Mouse (Mus musculus) right cerebral cortex, postnatal 10 days (tissue): ENCODE data around the gene Ube2g1.
A peak's percentile ranks its signal among the peaks of the same experiment; 100 is the strongest.

Experiments used
- DNase-seq, 2 experiments: peaks; one replicate each; pipeline ENCODE4 v3.0.0; 2021; ENCODE audit warnings: low spot score in 2 of 2

The Ube2g1 gene

DNA sequence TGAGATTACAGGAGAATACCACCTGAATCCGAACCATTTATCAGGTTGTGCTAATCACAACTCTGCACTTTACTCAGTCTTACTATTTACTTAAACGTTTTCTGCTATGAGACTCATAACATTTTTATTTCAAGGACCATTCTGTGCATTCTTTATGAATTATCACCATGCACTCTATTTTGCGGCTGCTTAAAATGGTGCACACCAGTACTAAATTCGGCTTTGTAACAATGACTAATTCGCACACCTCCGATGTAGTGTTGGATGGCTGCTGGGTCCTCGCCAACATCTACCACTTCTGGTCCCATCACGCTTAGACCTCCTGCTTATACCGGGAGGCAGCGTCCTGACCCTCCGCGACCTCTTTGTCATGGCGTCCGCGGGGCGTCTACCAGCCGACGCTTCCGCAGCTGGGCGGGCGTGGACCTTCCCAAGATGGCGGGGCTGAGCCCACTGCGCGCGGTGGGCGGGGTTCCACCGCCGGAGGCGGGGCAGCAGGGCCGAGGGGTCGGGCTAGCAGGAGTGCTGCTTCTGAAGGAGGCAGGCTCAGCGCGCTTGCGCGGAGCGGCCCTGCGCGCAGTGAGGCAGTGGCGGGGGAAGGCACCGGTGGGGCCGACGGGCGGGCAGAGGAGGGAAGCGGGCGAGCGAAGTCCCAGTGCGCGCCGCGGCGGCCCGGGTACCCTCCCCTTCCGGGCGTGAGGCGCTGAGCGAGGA lies at the start of gene Ube2g1:
Ube2g1 (plus strand) TSS at position 590 of the 714 bp plus-strand sequence.
- peak; percentile 98 to 99 for DNase-seq

DNA sequence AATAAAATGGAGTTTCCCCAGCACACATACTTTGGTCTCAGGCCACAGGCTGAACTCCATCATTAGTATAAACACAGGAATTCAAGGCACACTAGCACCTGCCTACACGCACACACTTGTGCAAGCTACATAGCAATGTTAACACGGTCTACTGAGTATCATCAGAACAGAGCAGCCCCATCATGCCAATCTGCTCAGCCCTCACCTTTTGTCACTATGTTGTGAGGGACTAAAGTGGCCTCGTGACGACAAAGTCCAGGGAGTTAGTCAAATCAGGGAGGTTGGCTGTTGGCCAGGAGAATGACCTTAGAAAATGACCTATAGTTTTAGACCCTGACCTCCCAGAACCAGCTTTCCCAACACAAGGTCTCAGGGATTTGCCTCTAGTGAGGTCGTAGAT lies 48.9 kb upstream of the Ube2g1 start:
- DNase-seq, result no peak

GRCm38 (mm10) chr11:72560661-72561060 lies 46.4 kb upstream of the Ube2g1 start:
- no peak for DNase-seq

DNA sequence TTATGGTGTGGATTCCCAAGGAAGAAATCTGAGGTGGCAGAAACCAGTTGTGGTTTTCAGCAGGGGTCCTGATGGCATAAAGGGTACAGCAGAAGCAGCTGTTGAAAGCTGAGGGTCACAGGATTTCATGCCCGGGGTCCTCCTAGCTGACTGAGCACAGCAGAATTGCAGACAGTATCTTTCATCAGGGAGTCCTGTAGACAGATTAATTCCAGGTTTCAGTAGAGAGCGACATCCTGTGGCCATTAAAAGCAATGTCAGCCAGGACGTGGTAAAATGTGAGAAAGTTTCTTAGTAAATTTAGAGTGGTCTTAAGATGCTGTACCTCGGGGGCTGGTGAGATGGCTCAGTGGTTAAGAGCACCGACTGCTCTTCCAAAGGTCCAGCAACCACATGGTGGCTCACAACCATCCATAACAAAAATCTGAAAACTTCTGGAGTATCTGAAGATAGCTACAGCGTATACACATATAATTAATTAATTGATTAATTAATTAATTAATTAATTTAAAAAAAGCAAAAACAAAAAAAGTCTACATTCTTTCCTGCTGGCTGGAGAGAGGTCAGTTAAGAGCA lies 42.8 kb upstream of the Ube2g1 start:
- DNase-seq, result peak; percentile 50 to 66

- DNase-seq, result no peak
These were observed 40.8 kb upstream of the Ube2g1 start for GRCm38 (mm10) chr11:72566304-72566703.

DNA sequence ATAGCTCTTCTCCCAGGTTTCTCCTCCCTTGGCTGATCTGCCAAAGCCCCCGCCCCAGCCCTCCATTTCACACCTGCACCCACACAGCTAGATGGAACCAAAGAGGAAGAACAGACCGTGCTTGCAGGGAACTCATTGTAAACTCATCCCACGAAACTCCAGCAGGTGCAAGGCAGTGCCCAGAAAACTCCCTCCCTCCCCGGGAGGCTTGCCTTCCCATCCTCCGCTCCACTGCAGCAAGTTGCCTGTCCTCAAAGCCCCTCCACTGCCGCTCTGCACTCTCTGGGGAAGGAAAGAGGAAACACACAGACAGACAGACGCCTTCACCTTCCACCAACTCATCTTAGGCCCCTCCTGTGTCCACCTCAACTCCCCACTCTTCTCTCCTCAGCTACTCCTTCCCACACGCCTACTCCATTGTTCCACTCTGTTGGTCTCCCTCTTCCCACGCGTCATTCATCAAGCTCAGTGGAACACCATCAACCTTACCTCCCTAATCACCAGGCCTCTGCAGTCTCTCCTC lies 40.2 kb upstream of the Ube2g1 start:
- peak; percentile 55 to 60 for DNase-seq

- no peak for DNase-seq
These were observed 38.0 kb upstream of the Ube2g1 start for GRCm38 (mm10) chr11:72569051-72569450.

DNA sequence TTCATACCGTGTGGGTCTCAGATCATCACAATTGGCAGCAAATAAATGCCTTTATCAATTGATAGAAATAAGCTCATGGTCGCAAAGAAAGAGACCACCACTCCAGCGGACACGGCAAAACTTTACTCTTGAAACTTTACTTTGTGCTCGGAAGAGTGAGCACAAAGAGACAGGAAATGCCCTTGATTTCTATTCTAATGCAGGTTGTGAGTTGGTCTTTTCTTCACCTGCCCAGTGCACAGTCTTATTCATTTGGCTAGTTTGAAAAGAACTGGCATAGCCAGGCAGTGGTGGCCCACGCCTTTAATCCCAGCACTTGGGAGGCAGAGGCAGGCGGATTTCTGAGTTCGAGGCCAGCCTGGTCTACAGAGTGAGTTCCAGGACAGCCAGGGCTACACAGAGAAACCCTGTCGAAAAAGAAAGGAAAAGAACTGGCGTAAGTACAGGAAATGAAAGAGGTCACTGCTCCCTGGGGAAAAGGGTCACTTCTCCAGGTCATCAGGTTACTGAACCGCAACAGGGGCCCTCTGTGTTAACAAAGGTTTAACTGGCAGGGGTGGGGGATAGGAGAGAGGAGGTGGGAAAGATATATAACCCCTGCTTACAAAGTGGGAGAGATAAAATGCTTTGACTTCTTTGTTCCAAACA lies 37.3 kb upstream of the Ube2g1 start:
- DNase-seq, result no peak

GRCm38 (mm10) chr11:72570319-72570979 lies 36.6 kb upstream of the Ube2g1 start:
- DNase-seq, result peak; percentile 78 to 87

DNA sequence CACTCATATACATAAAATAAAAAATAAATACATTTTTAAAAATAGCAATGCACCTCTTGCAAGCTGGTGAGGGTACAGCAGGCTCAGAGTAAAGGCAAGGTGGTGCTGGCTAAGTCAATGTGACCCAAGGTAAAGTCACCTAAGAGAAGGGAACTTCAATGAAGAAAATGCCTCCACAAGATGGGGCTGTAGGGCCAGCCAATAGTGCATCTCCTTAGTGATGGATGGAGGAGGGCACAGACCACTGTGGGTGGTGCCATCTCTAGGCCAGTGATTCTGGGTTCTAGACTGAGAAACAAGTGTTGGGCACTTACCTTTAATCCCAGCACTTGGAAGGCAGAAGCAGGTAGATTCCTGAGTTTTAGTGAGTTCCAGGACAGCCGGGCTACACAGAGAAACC lies 33.3 kb upstream of the Ube2g1 start:
- DNase-seq, result no peak

- DNase-seq, result no peak
These were observed 31.0 kb upstream of the Ube2g1 start for GRCm38 (mm10) chr11:72576111-72576465.

DNA sequence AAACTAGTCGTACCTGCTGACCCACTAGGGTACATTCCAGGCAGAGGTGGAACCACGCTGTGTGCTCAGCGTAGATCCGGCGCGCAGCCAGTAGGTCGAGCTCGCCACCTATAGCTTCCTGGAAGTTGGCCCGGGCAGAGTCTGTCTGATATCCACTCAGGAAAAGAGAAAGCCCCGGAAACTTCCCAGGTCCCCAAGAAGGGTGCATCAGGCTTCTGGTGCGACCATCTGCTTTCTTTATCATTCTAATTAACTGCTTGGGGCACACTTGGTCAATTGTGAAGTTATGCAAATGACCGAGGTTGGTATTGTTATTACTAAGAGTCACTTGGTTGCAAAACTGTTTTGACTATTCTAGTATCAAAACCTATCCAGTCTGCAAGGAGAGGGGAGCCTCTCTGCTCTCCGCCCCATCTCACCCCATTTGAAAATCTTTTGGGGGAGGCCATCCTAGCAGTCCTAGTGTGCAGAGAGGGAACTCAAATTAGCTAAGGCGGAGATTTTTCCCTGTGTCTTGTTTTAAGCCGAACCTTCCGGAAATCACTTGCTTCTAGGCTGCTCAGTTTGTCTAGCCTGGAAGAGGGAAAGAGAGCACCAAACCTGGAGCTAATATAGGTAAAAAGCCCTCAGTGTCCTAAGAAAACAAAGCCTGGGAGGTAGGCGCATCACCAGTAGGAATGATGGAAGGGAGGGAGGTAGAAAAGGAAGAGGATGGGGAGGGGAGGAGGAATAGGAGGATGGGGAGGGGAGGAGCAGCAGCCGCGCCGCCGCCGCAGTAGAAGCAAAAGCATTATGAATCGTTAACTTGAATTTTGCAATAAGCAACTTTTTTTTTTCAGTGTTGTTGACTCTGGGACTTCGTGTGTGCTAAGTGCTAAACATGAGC lies 30.4 kb upstream of the Ube2g1 start:
- peak in 1 of 2 experiments; percentile 36 for DNase-seq

GRCm38 (mm10) chr11:72578471-72578870 lies 28.6 kb upstream of the Ube2g1 start:
- DNase-seq, result no peak

- no peak for DNase-seq
These were observed 25.3 kb upstream of the Ube2g1 start for GRCm38 (mm10) chr11:72581609-72582447.

GRCm38 (mm10) chr11:72582448-72582705 lies 24.7 kb upstream of the Ube2g1 start:
- no peak for DNase-seq

GRCm38 (mm10) chr11:72583092-72583491 lies 24.0 kb upstream of the Ube2g1 start:
- no peak for DNase-seq

DNA sequence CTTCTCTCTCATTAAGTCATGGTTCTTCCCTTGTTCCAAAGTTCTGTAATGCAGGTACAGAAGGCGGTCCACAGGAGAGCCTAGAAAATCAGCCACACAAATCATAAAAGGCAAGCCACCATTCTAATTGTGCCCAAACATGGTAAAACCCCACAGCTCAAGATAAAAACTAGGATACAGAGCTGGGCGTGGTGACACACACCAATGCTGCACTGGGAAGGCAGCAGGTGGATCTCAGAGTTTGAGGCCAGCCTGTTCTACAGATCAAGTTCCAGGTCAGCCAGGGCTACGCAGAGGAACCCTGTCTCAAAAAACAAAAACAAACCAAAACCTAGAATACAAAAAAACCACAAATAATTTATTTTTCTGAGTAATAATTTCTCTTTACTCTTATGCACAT lies 20.5 kb upstream of the Ube2g1 start:
- no peak for DNase-seq

- DNase-seq, result no peak
These were observed 19.4 kb upstream of the Ube2g1 start for GRCm38 (mm10) chr11:72587537-72588233.

- no peak for DNase-seq
These were observed 11.9 kb upstream of the Ube2g1 start for GRCm38 (mm10) chr11:72595010-72595737.
